Mouse (Mus musculus): ENCODE results near the gene Atp6v0c.

DNA sequence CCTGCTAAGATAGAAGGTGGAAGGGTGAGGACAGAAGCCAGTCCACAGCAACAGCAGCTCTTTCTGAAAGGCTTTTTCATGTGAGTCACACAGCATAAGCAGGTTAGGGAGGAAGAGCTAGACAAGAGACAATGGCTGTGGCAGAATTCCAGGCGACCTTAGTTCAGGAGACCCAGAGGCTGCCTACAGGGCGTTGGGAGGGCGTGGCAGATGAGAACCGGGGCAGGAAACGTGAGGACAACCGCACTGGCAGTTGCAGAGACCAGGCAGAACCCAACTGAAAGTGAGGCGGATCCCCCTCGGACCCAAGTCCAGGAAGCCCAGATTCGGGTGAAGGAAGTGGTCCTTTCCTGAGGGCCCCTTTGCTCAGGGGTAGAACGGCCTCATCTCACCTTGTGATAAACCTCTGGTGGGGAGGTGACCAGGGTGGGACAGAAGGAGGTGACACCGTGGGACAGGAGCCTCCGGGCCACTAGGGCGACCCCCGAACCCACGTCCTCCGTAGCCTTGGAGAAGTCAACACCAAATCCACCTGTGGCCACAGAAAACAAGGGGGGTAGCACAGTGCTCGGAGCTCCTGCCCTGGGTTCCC, 6.8 kb downstream of the Atp6v0c start:
- TF ChIP-seq CTCF (IDR thresholded peaks at IDR 0.05; ENCODE audit: insufficient read depth, low read length) (no peak), POLR2A (IDR thresholded peaks at IDR 0.05; ENCODE audit: borderline replicate concordance, extremely low read depth, low read depth, low read length) (no peak)

All from lung, adult 2 months (tissue).